Mouse (Mus musculus) urinary bladder, postnatal 4 days (tissue): Measurements from ENCODE around the gene Sf3a1.

ENCODE experiments used
- DNase-seq, 2 experiments: peaks; one replicate each; pipeline ENCODE4 v3.0.0; 2021 to 2022; ENCODE audit warnings: low spot score in 2 of 2

Sf3a1 gene

GRCm38 (mm10) chr11:4216248-4217000 lies 56.3 kb downstream of the Sf3a1 start:
- no peak for DNase-seq

GRCm38 (mm10) chr11:4217914-4218629 lies 57.9 kb downstream of the Sf3a1 start, which contains the start of gene Castor1:
Gene Castor1 (plus strand): TSS chr11:4218225.
- DNase-seq, result peak; percentile 85 to 87

DNA sequence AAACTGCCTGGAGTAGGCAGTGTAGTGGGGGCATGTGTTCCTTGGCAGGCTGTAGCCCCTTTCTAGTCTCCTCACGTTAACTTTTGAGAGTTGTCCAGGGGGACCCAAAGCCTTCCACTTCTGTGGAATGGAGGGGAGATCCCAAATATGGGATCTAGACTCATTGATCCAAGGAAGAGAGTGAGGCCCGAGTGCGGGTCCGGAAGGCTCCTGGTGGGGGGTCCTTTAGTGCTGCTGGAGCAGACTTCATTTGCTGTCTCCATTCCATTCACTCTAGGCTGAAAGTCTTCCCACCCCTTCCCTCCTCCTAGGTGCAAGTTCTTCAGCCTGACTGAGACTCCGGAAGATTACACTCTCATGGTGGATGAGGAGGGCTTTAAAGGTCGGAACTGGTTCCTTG lies 58.5 kb downstream of the Sf3a1 start:
- DNase-seq, result no peak

DNA sequence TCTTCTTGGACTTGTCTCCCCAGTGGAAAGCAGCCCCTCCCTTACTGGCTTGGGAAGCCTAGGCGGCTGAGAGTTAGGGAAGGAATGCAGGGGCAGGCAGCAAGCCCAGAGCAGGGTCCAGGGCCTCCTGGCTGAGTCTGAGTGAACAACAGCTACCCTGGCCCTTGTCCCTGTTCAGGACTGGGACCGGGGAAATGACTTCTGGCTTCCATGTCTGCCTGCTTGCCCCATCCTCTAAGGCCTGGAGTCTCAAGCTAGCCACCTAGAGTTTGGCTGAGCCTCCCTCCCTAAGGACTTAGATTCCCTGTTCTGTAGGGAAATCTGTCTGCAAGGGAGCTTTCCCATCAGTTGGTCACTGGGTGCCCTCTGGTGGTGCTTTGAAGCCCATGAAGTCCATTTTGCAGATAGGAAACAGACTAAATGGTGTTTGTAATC lies 59.2 kb downstream of the Sf3a1 start:
- peak in 1 of 2 experiments; percentile 53 for DNase-seq

DNA sequence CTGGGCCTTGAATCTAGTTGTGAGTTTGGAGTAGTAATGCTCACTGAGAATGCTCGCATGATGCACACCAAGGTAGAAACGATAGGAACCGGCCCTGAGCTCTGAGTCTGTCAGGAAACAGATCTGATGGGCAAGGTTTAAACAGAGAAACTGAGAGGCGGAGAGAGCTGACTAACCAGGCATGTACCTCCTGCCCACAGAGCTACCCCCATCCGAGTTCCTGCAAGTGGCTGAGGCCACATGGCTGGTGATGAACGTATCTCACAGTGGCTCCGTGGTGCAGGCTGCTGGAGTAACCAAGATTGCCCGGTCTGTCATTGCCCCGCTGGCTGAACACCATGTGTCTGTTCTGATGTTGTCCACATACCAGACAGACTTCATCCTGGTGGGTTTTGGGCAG lies 59.8 kb downstream of the Sf3a1 start:
- DNase-seq, result no peak

GRCm38 (mm10) chr11:4220443-4221400 lies 60.6 kb downstream of the Sf3a1 start:
- peak; percentile 63 to 80 for DNase-seq

GRCm38 (mm10) chr11:4222046-4222950 lies 62.1 kb downstream of the Sf3a1 start:
- no peak for DNase-seq

DNA sequence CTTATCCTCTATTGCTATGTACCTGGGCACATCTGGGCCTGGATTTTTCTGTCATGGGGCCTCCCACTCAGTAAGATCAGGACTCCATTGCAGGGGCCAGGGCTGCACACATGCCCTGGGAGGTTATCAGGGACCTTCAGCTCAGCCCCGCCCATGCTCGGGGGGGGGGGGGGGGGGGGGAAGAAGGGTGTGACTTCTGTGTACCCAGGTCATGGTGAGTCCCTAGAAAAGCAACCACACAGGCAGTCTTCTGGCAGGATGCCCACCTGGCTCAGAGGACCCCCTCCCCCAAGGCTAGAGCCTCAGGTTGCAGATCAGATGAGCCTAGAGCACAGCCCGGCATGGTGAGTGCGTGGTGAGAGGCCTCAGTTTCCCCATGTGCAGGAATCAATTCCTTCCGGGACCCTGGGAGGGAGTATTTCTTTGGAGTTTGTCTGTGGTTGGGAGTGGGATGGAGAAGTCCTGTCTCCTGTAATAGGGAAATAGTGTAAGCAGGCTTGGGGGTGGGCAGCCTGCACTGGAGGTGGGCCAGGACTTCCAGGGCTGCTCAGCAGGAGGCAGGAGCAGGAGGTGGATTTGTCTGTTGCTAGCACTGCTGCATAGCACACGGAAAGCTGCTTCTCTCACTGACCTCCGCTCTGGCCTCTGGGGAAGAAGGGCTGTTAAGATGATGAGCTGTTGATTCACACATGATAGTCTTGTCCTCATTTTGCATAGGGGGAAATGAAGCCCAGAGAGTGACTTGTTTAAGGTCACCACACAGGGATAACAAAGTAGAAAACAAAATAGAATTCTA lies 63.4 kb downstream of the Sf3a1 start:
- no peak for DNase-seq

GRCm38 (mm10) chr11:4224223-4224622 lies 64.1 kb downstream of the Sf3a1 start:
- DNase-seq, result no peak

DNA sequence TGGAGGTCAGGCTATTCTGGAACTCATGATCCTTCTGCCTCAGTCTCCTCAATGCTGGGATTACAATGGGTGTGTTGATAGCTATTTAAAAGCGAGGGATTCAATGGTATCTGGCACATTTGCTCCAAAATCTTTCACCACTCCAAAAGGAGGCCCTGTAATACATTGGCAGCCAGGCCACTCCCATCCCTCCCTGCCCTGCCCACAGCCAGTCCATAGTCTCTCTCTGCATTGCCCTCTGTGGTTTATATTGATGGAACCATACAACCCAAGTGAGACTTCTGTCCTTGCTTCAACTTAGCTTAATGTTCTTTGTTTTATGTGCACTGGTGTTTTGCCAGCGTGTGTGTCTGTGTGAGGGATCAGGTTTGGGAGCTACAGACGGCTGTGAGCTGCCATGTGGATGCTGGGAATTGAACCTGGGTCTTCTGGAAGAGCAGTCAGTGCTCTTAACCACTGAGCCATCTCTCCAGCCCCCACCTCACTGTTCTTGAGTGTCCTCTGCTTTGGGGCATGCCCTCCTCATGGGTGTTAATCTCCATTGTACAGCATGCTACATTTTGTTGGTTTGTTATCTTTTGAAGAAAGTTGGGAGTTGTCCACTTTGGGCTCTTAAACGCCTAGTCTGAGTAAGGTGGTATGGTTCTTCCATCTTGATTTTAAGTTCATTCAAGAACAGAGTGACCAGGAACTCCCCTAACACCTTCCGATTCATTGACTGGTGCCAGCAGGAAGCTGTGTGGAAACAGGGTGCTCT lies 66.6 kb downstream of the Sf3a1 start:
- DNase-seq, result no peak

- no peak for DNase-seq
Observed at GRCm38 (mm10) chr11:4228463-4228862, 68.3 kb downstream of the Sf3a1 start.

DNA sequence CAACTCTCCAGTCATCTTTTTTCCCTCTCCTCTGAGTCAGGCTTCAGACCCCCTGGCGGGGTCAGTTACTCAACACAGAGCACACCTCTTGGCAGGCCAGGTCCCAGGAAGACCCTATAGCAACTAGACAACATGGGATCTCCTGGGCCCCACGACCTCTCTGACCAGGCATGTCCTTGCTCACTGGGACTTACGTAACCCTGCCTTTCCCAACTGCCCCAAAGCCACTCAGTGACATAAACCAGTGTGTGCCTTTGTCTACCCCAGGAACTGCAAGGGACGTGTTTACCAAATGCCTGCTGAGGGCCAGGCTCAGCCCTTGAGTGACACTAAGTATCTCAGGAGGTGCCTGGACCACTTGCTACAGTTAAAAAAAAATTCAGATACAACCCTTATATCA lies 69.7 kb downstream of the Sf3a1 start:
- no peak for DNase-seq

DNA sequence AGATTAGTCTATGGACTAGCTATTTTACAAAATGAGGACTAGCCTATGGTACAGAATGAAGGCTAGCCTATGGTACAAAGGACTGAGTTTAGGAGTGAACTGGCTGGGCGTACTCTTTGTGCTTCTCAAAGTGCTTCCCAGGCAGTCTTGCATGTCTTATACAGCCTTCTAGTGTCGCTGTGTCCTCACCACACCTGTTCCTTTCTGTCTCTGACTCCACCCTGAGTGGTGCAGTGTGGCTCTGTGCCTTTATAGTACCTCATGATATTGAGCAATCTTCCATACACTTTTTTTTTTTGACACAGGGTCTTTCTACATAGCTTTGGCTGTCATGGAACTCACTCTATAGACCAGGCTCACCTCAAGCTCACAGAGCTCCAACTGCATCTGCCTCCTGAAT lies 71.3 kb downstream of the Sf3a1 start:
- no peak for DNase-seq
